Mouse (Mus musculus) testis, adult 2 months (tissue): Measurements from ENCODE around the gene Scaf8.

Experiments
- CTCF ChIP-seq: fragments of 200-500 bp; IDR thresholded peaks from 2 replicates; pipeline ENCODE4 v1.5.1; 2012; ENCODE audit warnings: low read depth, mild to moderate bottlenecking, inconsistent platforms, low read length, moderate library complexity; ENCODE audit not compliant: control insufficient read depth, insufficient read depth, insufficient replicate concordance
- POLR2A ChIP-seq: fragments of 200-500 bp; IDR thresholded peaks from 2 replicates; pipeline ENCODE4 v1.6.1; 2012; ENCODE audit warnings: low read depth, mild to moderate bottlenecking, inconsistent platforms, low read length, moderate library complexity; ENCODE audit not compliant: control insufficient read depth

GRCm38 (mm10) chr17:3212886-3213285, 98.1 kb downstream of the Scaf8 start:
- TF ChIP-seq CTCF (no peak), POLR2A (no peak)
